Mouse (Mus musculus) embryonic facial prominence, embryonic 12.5 days (tissue): ENCODE results near the gene Bmt2. TPM values are rescaled to one million over a fixed set of nuclear protein-coding genes. Genes with fewer than 3 reads are reported as not detected.

Experiments used
- ATAC-seq: fragments of 200-750 bp; cut with Nextera tagmentation; 2 replicates; pipeline ENCODE4 v1.8.0; 2017; ENCODE audit not compliant: insufficient number of reproducible peaks, insufficient read depth, low FRiP score, low TSS enrichment
- H3K27ac ChIP-seq: fragments of 300-500 bp; sonication (generic); 2 replicates; pipeline ENCODE4 v1.5.1; 2016; ENCODE audit warnings: mild to moderate bottlenecking
- H3K27me3 ChIP-seq: fragments of 300-500 bp; sonication (generic); 2 replicates; pipeline ENCODE4 v1.6.1; 2016; ENCODE audit warnings: mild to moderate bottlenecking, moderate library complexity
- H3K36me3 ChIP-seq: fragments of 300-500 bp; sonication (generic); 2 replicates; pipeline ENCODE4 v1.6.1; 2016; ENCODE audit warnings: mild to moderate bottlenecking
- H3K4me1 ChIP-seq: fragments of 300-500 bp; sonication (generic); 2 replicates; pipeline ENCODE4 v1.6.1; 2016
- H3K4me2 ChIP-seq: fragments of 300-500 bp; sonication (generic); replicated peaks from 2 replicates; pipeline ENCODE4 v1.6.1; 2016; ENCODE audit warnings: mild to moderate bottlenecking, moderate library complexity
- H3K4me3 ChIP-seq: fragments of 300-500 bp; sonication (generic); 2 replicates; pipeline ENCODE4 v1.5.1; 2016; ENCODE audit warnings: mild to moderate bottlenecking
- H3K9ac ChIP-seq: fragments of 300-500 bp; sonication (generic); 2 replicates; pipeline ENCODE4 v1.6.1; 2016; ENCODE audit warnings: mild to moderate bottlenecking, moderate library complexity
- H3K9me3 ChIP-seq: fragments of 300-500 bp; sonication (generic); 2 replicates; pipeline ENCODE4 v1.6.1; 2016; ENCODE audit warnings: mild to moderate bottlenecking, moderate library complexity
- WGBS: fragments of 180-500 bp; shearing (Covaris S2); methylation state at CpG from one replicate; pipeline ENCODE4 v1.1.7; 2016; 5-methylcytosine and 5-hydroxymethylcytosine counted together
- polyA plus RNA-seq: library from polyadenylated mRNA; unstranded; fragments of >200 nt; fragmentation: Nextera tagmentation; extraction: Ambion mirVana; gene quantifications from 2 replicates; pipeline ENCODE4 v1.2.1, GENCODE M21; 2016

The Bmt2 gene
- polyA plus RNA-seq = 20.1 and 23.6 TPM in 2 replicates

GRCm38 (mm10) chr6:13677818-13678282 is at the start of gene Bmt2:
Gene Bmt2 (minus strand): TSS chr6:13677966.
- Histone ChIP-seq H3K27me3 (no peaks in the 10 kb centered on the region), H3K27ac (peak within 1 kb of the TSS; percentile 96), H3K9me3 (no peaks in the 10 kb centered on the region), H3K36me3 (no peaks in the 10 kb centered on the region), H3K4me3 (peak within 1 kb of the TSS; percentile 66), H3K9ac (peak within 1 kb of the TSS; percentile 79), H3K4me2 (peak within 1 kb of the TSS; percentile 75), H3K4me1 (no peaks in the 10 kb centered on the region)
- under 1% methylated on average over 37 of the region's 37 CpGs for WGBS
- ATAC-seq = peak; percentile 99

DNA sequence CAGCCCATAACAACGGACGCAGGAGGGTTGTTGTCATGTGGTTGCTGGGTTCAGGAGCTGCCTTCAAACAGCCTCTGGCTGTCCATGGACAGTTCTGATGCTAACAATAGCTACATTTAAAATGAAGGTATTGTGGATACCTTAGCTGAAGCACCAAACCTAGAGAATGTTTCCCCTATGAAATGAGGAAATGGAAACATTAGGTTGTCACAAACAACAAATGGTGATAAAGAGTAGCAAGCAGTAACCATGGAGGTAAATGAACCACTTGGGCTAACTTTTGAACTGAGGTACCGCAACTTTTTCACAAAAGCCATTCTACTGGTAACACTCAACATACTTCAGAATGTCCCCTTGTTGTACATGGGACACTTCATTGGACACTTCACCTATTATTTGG is 44.4 kb upstream of the Bmt2 start:
- 94% methylated on average over 3 of the region's 3 CpGs for WGBS
- Histone ChIP-seq H3K27me3 (no peaks in the 10 kb centered on the region), H3K9me3 (no peaks in the 10 kb centered on the region), H3K9ac (no peak overlapping the region), H3K27ac (no peak overlapping the region), H3K4me3 (no peak overlapping the region), H3K4me1 (no peaks in the 10 kb centered on the region), H3K4me2 (no peak overlapping the region), H3K36me3 (no peaks in the 10 kb centered on the region)
- ATAC-seq = no peak

- H3K27ac ChIP-seq = no peak overlapping the region
- WGBS = 89% methylated on average over 3 of the region's 3 CpGs
- no peaks in the 10 kb centered on the region for H3K36me3 ChIP-seq
- H3K4me2 ChIP-seq = no peak overlapping the region
- H3K4me3 ChIP-seq = no peak overlapping the region
- H3K9me3 ChIP-seq = no peaks in the 10 kb centered on the region
- H3K4me1 ChIP-seq = no peaks in the 10 kb centered on the region
- H3K27me3 ChIP-seq = no peaks in the 10 kb centered on the region
- no peak overlapping the region for H3K9ac ChIP-seq
- no peak for ATAC-seq
Measured at GRCm38 (mm10) chr6:13714867-13715266, 37.1 kb upstream of the Bmt2 start.

DNA sequence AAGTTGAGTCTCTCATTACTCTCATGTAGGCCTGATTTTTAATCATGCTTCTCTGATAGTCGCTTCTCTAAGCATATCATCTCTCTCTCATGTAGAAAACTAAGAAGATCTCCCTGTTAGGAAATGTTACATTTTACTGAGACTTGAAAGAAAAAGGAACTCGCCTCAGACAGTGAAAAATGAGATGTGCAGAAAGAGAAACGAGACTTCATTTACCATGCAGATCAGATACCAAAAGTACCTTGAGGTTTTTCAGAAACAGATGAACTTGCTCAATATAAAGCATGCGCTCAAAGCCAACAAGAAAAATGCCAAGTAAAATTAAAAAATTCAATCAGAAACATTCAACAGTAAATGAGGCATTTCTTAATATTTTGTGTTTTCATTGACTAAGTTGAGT is 19.1 kb upstream of the Bmt2 start:
- H3K27ac ChIP-seq = no peak overlapping the region
- no peaks in the 10 kb centered on the region for H3K4me1 ChIP-seq
- no peak overlapping the region for H3K4me2 ChIP-seq
- H3K9me3 ChIP-seq = no peaks in the 10 kb centered on the region
- no peak overlapping the region for H3K9ac ChIP-seq
- 83% methylated on average over 4 of the region's 4 CpGs for WGBS
- ATAC-seq = no peak
- no peaks in the 10 kb centered on the region for H3K27me3 ChIP-seq
- no peaks in the 10 kb centered on the region for H3K36me3 ChIP-seq
- H3K4me3 ChIP-seq = no peak overlapping the region

DNA sequence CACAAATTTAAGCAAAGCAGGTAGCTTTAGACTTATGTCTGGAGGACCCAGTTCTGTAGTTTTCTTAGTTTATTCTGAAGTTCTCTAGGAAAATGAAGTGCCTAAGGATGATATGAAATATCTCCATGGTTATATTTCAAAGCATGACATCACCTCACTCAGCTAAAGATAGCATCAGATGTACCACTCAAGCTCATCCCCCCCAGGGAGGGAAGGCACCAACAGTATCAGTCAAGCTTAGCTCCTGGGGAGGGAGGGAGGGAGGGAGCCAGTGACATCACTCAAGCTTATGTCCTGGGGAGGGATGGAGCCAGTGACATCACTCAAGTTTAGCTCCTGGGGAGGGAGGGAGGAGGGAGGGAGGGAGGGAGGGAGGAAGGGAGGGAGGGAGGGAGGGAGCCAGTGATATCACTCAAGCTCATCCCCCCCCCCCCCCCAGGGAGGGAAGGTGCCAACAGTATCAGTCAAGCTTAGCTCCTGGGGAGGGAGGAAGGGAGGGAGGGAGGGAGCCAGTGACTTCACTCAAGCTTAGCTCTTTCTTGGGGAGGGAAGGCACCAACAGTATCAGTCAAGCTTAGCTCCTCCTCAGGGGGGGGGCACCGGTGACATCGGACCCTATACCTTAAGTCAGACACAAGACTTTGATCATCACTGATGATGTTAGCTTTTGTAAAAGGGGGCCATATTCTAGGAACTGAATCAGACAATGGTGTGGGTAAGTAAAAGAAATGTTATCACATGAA is 17.5 kb upstream of the Bmt2 start:
- no peak overlapping the region for H3K4me2 ChIP-seq
- H3K36me3 ChIP-seq = no peaks in the 10 kb centered on the region
- H3K4me1 ChIP-seq = no peaks in the 10 kb centered on the region
- 75% methylated on average over 2 of the region's 2 CpGs for WGBS
- H3K9me3 ChIP-seq = no peaks in the 10 kb centered on the region
- no peak overlapping the region for H3K9ac ChIP-seq
- no peak overlapping the region for H3K4me3 ChIP-seq
- H3K27me3 ChIP-seq = no peaks in the 10 kb centered on the region
- no peak overlapping the region for H3K27ac ChIP-seq
- ATAC-seq = no peak

DNA sequence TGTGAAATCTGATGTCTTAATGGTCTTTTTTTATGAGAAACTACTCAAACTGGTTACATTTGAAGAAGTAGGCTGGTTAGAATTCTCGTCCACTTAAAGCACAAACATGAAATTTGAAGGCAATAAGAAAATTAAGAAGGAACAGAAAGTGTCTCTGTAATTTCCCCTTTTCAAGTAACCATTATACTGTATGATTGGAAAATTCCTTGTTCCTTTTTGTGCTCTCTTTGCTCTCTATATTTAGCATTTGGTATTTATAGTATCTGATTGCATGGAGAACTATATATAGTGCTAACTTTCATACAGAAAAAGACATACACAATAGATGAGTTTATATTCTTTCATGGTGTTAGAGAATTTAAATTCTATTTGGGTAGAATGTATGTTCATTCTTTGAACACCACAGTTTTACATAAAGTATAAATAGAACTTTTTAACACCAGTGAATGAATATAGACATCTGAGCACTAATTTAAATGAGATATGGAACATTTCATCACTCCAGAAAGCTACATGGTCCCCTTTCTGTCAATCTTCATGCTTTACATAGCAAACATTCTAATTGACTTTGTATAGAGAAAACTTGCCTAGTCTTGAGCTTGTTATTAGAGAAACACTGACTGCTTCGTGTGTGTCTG is 14.0 kb upstream of the Bmt2 start:
- H3K36me3 ChIP-seq = no peaks in the 10 kb centered on the region
- no peak for ATAC-seq
- no peaks in the 10 kb centered on the region for H3K27me3 ChIP-seq
- no peak overlapping the region for H3K27ac ChIP-seq
- H3K9me3 ChIP-seq = no peaks in the 10 kb centered on the region
- H3K9ac ChIP-seq = no peak overlapping the region
- H3K4me2 ChIP-seq = no peak overlapping the region
- no peak overlapping the region for H3K4me3 ChIP-seq
- H3K4me1 ChIP-seq = no peaks in the 10 kb centered on the region
- WGBS = 72% methylated on average over 2 of the region's 2 CpGs

DNA sequence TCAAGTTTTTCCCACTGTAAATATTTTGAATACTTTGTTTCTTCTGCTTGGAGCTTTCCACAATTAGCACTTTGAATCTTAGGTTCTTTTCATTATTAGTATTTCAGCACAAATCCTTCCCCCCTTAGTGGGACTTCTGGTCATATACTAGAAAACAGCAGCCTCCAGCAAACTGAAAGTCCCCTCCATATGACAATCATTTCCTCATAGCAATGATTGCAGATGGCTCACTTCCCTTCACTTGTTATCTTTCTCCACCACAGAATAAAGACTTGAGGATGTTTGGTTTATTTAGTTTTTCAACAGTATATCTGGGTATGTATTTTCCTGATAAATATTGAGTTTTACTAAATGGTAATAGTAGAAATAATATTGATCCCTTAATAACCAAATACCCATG is 12.6 kb upstream of the Bmt2 start:
- Histone ChIP-seq H3K36me3 (no peaks in the 10 kb centered on the region), H3K4me3 (no peak overlapping the region), H3K4me1 (no peaks in the 10 kb centered on the region), H3K27ac (no peak overlapping the region), H3K9me3 (no peaks in the 10 kb centered on the region), H3K4me2 (no peak overlapping the region), H3K27me3 (no peaks in the 10 kb centered on the region), H3K9ac (no peak overlapping the region)
- no peak for ATAC-seq

- H3K36me3 ChIP-seq = no peaks in the 10 kb centered on the region
- H3K4me2 ChIP-seq = no peak overlapping the region
- no peak for ATAC-seq
- no peak overlapping the region for H3K4me3 ChIP-seq
- WGBS = 92% methylated on average over 2 of the region's 2 CpGs
- H3K4me1 ChIP-seq = no peaks in the 10 kb centered on the region
- H3K9ac ChIP-seq = no peak overlapping the region
- no peak overlapping the region for H3K27ac ChIP-seq
- no peaks in the 10 kb centered on the region for H3K9me3 ChIP-seq
- no peaks in the 10 kb centered on the region for H3K27me3 ChIP-seq
Measured at GRCm38 (mm10) chr6:13683929-13684595, 6.3 kb upstream of the Bmt2 start.

GRCm38 (mm10) chr6:13678349-13678748 is 583 bp upstream of the Bmt2 start:
- Histone ChIP-seq H3K9me3 (no peaks in the 10 kb centered on the region), H3K27ac (peak overlapping the region; percentile 65; the same call in 1 of the 2 replicates), H3K36me3 (no peaks in the 10 kb centered on the region), H3K9ac (0 out of 2 replicates have a peak overlapping the region, but pooled peaks have one; percentile 27), H3K27me3 (no peaks in the 10 kb centered on the region), H3K4me3 (peak overlapping the region; percentile 66), H3K4me1 (no peaks in the 10 kb centered on the region), H3K4me2 (peak overlapping the region; percentile 75)
- no peak for ATAC-seq
- 18% methylated on average over 5 of the region's 5 CpGs for whole genome bisulfite sequencing

DNA sequence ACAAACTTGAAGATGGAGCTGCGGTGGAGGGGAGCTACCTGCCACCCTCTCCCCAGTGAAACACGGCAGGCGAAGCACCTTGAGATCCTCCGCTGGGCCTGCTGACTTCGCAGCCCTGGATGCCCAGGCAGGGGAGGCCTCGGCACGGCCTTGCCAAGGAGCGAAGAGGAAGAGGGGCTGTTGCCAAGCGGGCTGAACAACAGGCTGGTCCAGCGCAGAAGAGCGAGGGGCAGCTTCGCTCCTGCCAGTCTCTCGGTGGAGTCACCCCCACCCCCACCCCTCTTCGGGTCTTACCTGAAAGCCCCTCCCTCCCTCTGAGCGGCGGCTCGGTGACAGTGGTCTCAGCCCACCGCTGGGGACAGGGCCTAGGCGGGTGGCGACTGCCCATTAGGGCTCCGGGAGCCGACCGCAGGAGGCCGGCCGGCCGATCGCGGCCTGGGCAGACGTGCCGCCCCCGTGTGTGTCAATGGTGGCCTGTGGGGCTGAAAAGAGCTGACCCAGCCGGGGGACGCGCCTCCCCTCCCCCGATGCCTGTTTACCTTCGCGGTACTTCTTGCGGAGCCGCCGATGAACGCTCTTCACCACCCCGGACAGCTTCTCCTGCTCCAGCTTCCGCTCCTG is 515 bp downstream of the Bmt2 start:
- ATAC-seq = peak; percentile 61
- no peaks in the 10 kb centered on the region for H3K4me1 ChIP-seq
- H3K4me3 ChIP-seq = peak overlapping the region; percentile 66
- 0% methylated on average over 29 of the region's 43 CpGs for WGBS
- peak overlapping the region; percentile 79 for H3K9ac ChIP-seq
- H3K9me3 ChIP-seq = no peaks in the 10 kb centered on the region
- no peaks in the 10 kb centered on the region for H3K27me3 ChIP-seq
- H3K27ac ChIP-seq = peak overlapping the region; percentile 96
- H3K4me2 ChIP-seq = peak overlapping the region; percentile 75
- H3K36me3 ChIP-seq = no peaks in the 10 kb centered on the region

DNA sequence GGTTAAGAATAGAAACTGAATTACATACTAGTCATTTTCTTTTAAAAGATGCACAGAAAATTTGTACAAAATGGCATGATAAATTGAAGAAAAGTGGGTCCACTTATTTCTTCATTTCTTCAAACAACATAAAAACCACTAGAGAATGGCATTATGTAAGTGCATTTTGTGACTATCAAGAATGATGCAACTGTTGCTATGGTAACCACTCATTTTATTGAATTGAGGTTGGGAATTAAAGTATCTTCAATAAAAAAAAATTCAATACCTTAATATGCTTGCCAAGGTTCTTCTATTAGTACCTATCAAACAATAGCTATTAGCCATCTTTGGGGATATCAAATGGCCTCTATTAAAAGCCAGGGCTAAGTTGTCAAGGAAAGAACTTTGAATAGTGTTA is 1.6 kb downstream of the Bmt2 start:
- H3K9ac ChIP-seq = no peak overlapping the region
- H3K27ac ChIP-seq = no peak overlapping the region
- H3K9me3 ChIP-seq = no peaks in the 10 kb centered on the region
- no peaks in the 10 kb centered on the region for H3K27me3 ChIP-seq
- no peaks in the 10 kb centered on the region for H3K36me3 ChIP-seq
- no peaks in the 10 kb centered on the region for H3K4me1 ChIP-seq
- H3K4me2 ChIP-seq = peak overlapping the region; percentile 75
- ATAC-seq = no peak
- H3K4me3 ChIP-seq = peak overlapping the region; percentile 66; the same call in 1 of the 2 replicates
